8 mouse cellular contexts compared by ENCODE assay signal in the genomic region with DNA sequence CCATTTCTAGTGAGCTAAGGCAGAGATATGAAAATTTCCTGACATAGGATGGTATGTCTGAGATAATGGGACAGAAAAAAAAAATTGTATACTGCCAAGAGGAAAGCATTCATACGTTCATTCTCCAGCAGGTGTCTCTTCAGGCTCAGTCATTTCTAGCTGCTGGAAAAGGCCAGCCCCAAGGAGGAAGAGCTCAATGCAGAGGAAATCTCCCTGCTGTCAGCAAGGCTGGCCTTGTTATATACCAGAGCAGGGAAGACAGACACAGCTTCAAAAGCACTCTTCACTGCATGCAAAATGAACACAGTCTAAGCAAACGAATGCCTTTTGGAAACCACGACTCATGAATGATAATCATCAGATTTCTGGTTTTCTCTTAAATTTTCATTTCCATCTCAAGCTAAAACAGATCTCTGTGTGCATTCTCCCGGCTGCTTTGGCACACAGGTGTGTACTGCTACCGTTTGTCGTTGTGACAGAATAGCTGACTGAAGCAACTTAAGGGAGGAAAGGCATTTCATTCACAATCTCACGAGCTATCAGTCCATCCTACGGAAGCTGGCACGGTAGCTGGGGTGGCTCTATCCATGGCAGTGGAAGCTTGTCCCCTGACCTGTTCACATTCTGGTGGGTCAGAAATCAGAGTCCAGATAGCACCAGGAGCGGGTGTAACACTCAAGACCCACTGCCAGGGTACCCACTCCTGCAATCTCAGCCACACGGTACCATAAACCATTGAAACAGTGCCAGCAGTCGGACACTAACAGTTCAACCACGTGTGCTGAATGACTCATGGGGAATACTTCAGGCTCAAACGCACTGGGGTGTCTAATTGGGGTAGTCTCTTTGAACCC.
A peak's percentile ranks its signal among the peaks of the same experiment; 100 is the strongest.
DNase-seq lines count a peak whose midpoint lies in the region; ATAC-seq lines count a peak whose summit lies in the region.

No protein-coding gene starts in this region.

- H3K4me2 ChIP-seq in hindbrain, embryonic 15.5 days = no peak overlapping the region
- no peak overlapping the region for H3K4me2 ChIP-seq in midbrain, embryonic 13.5 days (replicated peaks)

- peak; percentile 75; the same call in 1 of the 2 replicates for ATAC-seq in hindbrain, embryonic 15.5 days (ENCODE audit: low FRiP score, low read depth)
- ATAC-seq in midbrain, embryonic 13.5 days = peak; percentile 81
- no peak for ATAC-seq in monocyte, adult 5-6 weeks (replicated peaks; ENCODE audit: insufficient number of reproducible peaks, low FRiP score, low TSS enrichment, poor library complexity, severe bottlenecking)

- peaks cover 3% of the 10 kb centered on the region; the same call in 1 of the 2 replicates for H3K4me1 ChIP-seq in embryonic facial prominence, embryonic 10.5 days
- H3K4me1 ChIP-seq in hindbrain, embryonic 15.5 days (replicated peaks) = no peaks in the 10 kb centered on the region
- H3K4me1 ChIP-seq in midbrain, embryonic 13.5 days (replicated peaks) = no peaks in the 10 kb centered on the region; the same call in 1 of the 2 replicates

- H3K27ac ChIP-seq in embryonic facial prominence, embryonic 10.5 days (replicated peaks) = no peak overlapping the region
- no peak overlapping the region for H3K27ac ChIP-seq in hindbrain, embryonic 15.5 days (replicated peaks)
- H3K27ac ChIP-seq in midbrain, embryonic 13.5 days = no peak overlapping the region

- H3K9ac ChIP-seq in hindbrain, embryonic 15.5 days = no peak overlapping the region
- no peak overlapping the region for H3K9ac ChIP-seq in midbrain, embryonic 13.5 days (replicated peaks)

- 81% methylated on average over 14 of the region's 14 CpGs for WGBS in embryonic facial prominence, embryonic 10.5 days
- 71% methylated on average over 14 of the region's 14 CpGs for WGBS in hindbrain, embryonic 15.5 days
- WGBS in midbrain, embryonic 13.5 days = 76% methylated on average over 14 of the region's 14 CpGs

- DNase-seq in adrenal gland, postnatal 14 days = peak; percentile 11
- no peak for DNase-seq in adrenal gland, adult 18-20 months (ENCODE audit: low spot score in 2 of 2)
- DNase-seq in 3134 (ENCODE audit: extremely low read depth, insufficient read length, low spot score) = peak; percentile 63
- peak; percentile 24 for DNase-seq in embryonic facial prominence, embryonic 10.5 days (ENCODE audit: low spot score)
- no peak for DNase-seq in thymus, postnatal 14 days

- no peaks in the 10 kb centered on the region for H3K9me3 ChIP-seq in embryonic facial prominence, embryonic 10.5 days
- no peaks in the 10 kb centered on the region for H3K9me3 ChIP-seq in hindbrain, embryonic 15.5 days
- H3K9me3 ChIP-seq in midbrain, embryonic 13.5 days = no peaks in the 10 kb centered on the region

- H3K27me3 ChIP-seq in embryonic facial prominence, embryonic 10.5 days (replicated peaks; ENCODE audit: low read depth, poor library complexity, severe bottlenecking) = no peaks in the 10 kb centered on the region
- H3K27me3 ChIP-seq in hindbrain, embryonic 15.5 days = no peaks in the 10 kb centered on the region
- no peaks in the 10 kb centered on the region for H3K27me3 ChIP-seq in midbrain, embryonic 13.5 days

- no peaks in the 10 kb centered on the region for H3K36me3 ChIP-seq in embryonic facial prominence, embryonic 10.5 days (replicated peaks)
- no peaks in the 10 kb centered on the region for H3K36me3 ChIP-seq in hindbrain, embryonic 15.5 days
- H3K36me3 ChIP-seq in midbrain, embryonic 13.5 days = no peaks in the 10 kb centered on the region

- no peak overlapping the region for H3K4me3 ChIP-seq in embryonic facial prominence, embryonic 10.5 days
- H3K4me3 ChIP-seq in hindbrain, embryonic 15.5 days = no peak overlapping the region
- no peak overlapping the region for H3K4me3 ChIP-seq in midbrain, embryonic 13.5 days (replicated peaks)

Comparison
In these comparisons a context has a peak if more than half of its experiments do, and no peak if none do; other contexts are left out.
1. DNase-seq: peak in adrenal gland, postnatal 14 days (single experiment), 3134 (single experiment) and embryonic facial prominence, embryonic 10.5 days (single experiment); none in adrenal gland, adult 18-20 months (0 of 2) and thymus, postnatal 14 days (single experiment).